Mouse (Mus musculus): Measurements from ENCODE around the gene Pde10a. TPM values are rescaled to one million over a fixed set of nuclear protein-coding genes. Genes with fewer than 3 reads are reported as not detected.

Gene Pde10a
- total RNA-seq, 4 experiments from 2014 or later, result 42.6 to 73.9 (median 56.7) TPM

DNA sequence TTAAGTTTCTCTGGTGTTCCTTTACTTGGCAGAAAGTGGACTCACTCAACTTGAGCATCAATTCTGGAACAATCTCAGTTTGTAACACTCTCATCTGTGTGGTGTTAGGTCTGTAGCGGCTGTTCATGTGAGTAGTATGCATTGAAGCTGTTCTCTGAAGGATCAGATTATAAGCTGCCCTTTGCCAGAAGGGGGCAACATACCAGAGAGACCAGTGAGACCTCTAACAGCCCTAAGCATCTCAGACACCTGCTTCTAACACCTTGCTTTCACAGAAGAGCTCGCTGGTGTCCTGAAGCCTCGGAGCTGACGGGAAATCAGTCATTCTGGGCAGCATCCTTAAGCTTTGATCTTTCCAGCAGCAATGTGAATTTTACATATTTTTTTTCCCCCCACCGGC lies 505.0 kb downstream of the Pde10a start:
- DNase-seq (ENCODE audit: low spot score in 2 of 2), result no peak

DNA sequence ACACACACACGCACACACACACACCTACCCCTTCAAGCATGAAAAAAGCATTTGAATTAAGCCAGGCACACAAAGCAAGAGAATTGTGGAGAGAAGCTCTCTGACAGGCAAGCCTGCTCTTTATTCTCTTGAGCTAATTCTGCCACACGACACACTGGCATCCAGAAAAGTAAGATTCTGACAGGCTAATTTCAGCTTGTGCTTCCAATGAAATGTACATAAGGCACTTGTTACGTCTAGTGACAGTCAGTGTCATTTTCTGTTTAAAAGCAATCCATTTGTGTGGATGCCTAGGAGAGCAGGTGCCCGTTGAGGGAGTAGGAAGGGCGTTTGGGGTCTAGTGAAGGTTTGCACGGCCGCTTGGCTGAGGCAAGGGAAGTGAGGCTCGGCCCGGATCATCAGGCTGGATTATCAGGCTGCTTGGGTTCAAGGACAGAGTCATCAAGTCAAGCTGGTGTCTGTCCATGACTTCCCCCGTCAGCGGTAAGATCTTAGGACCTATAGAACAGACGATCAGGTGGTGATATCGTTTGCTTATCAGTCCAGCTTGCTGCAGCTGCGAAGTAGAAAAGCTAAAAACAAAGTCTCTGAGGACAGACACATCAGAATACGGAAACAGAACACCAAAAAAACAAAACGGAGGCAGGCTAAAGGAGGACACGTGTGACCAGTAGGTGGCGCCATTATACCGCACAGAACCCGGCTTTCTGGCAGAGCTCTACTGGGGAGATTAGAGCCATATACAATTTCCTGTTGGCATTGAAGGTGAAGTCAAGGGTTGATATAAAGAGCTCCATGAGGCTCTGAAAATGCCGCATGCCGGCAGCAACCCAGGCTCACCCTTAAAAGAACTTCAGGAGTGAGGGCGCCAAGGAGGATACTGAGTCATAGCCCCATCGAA lies 506.3 kb downstream of the Pde10a start:
- peak; percentile 75 to 87 for DNase-seq (ENCODE audit: low spot score in 2 of 2)

DNA sequence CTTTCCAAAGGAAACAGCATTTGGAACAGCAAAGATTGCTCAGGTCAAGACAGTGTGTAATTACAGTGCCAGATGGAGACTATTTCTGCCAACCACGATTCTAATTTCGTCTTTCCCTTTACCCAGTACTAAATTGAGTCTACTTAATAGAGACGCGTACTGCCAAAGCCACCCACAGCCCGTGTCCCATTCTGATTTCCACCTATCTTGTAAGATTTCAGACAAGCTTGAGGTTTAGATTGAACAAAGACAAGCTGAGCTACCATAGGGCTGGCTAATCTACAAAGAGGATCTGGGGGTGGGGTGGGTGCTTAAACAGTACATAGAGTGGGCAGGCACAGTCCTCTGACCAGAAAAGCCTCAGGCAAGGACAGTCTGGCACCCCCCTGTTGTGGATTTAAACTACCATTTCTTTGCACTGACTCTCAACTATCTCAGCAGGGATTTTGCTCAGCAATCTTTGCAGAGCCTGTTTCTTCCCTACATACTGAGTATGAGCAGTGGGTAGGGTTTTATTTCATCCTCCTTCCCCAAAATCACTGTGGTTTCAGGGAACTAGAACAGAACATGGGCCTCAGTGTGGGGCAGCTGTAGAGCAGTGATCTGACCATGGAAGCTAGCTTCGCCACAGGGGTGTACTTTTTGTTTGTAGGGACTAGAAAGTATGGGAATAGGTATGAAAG lies 507.3 kb downstream of the Pde10a start:
- peak; percentile 15 to 32 for DNase-seq (ENCODE audit: low spot score in 2 of 2)

DNA sequence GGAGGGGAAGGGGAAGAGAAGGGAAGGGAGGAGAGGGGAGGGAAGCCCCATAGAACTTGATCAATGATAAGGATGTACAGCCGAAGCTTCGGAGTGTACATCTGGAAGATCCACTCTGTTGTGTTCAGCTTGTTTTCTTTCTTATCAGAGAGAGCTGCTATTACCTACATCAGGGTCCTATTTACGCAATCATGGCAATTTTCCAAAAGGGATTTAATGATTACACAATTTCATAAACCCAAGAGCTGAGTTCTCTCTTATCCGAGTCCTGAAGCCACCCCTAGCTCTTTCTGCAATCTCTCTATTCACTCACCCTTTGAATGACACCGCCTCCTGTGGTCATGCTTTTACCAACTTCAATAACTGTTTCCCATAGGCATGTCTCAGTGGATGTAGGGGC lies 508.3 kb downstream of the Pde10a start:
- no peak for DNase-seq (ENCODE audit: low spot score in 2 of 2)

DNA sequence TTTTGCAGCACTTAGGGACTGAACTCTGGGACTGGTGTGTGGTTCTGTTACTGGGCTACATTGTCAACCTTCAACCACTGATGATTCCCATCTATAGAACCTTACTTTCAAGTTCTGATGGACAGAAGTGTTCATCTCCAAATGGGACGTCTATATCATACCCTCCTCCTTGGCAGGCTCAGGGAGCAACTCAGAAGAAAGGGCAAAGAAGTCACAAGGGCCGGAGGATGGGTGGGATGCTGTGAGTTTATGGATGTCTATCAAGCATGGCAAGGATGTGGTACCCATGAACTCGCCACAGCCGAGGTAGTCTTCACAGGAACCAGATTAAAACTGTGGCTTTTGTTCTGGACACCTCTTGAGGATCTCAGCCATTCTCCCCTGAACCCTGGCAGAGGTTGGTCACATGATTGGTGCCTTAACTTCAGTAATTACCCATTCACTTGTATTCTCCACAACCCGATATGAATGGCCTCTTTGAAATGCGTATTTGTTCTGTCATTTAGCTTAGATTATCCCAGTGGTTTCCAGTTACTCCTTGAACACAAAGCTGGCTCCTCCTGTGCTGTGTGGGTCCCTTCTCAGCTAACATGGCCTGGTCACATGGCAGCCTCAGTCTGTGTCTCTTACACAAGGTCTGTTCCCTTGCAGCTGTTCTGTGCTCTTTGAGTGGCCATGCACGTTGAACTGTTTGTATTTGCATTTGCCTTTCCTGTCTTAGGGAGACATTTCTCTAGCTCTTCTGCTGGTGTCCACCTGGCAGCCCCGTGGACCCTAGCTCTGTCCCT lies 510.6 kb downstream of the Pde10a start:
- no peak for DNase-seq (ENCODE audit: low spot score in 2 of 2)

Other genes with a start within 250 kb of the Pde10a start
- gene Mpc1, start 242.5 kb upstream of the Pde10a start, total RNA-seq (2022), result 100 to 1,000 TPM; 144 to 156 (median 145) TPM
- gene Sft2d1, start 214.3 kb upstream of the Pde10a start, total RNA-seq (2022), result 10 to 100 TPM; 47.5 to 81.2 (median 63.8) TPM
- gene Prr18, start 187.9 kb upstream of the Pde10a start, total RNA-seq (2022), result 10 to 100 TPM; 20.0 to 30.2 (median 27.0) TPM
- gene T2, start 169.4 kb upstream of the Pde10a start, total RNA-seq (2022), result 1 to 10 TPM in 3 of 4 experiments, under 1 TPM in 1; 0.96 to 1.7 (median 1.3) TPM
- gene T, start 90.9 kb upstream of the Pde10a start, total RNA-seq (2022), result under 1 TPM in 1 of 4 experiments, not detected in 3; 0.64 TPM
- gene Gm17087, start 41.6 kb downstream of the Pde10a start, total RNA-seq (2022), result not detected

Measured in layer of hippocampus, adult 8-10 months (tissue).